Mouse (Mus musculus) midbrain, embryonic 14.5 days (tissue): ENCODE data around the gene Apoa2. TPM values are rescaled to one million over a fixed set of nuclear protein-coding genes. Genes with fewer than 3 reads are reported as not detected.
A peak's percentile ranks its signal among the peaks of the same experiment; 100 is the strongest.

Source experiments
- ATAC-seq: fragments of 200-750 bp; cut with Nextera tagmentation; 2 replicates; pipeline ENCODE4 v1.8.0; 2017; ENCODE audit warnings: moderate number of reproducible peaks, moderate library complexity; ENCODE audit not compliant: low FRiP score, low TSS enrichment
- DNase-seq: peaks from one replicate; pipeline ENCODE4 v3.0.0-alpha.2; 2015
- H3K27ac ChIP-seq: fragments of 300-500 bp; sonication (generic); replicated peaks from 2 replicates; pipeline ENCODE4 v1.5.1; 2014; ENCODE audit warnings: mild to moderate bottlenecking, low read depth, low read length, moderate library complexity
- H3K27me3 ChIP-seq: fragments of 300-500 bp; sonication (generic); 2 replicates; pipeline ENCODE4 v1.6.1; 2014; ENCODE audit warnings: low read length, control low read depth, mixed read lengths; ENCODE audit not compliant: control insufficient read depth, insufficient read depth
- H3K36me3 ChIP-seq: fragments of 300-500 bp; sonication (generic); 2 replicates; pipeline ENCODE4 v1.6.1; 2014; ENCODE audit warnings: low read length, control low read depth; ENCODE audit not compliant: control insufficient read depth, insufficient read depth
- H3K4me1 ChIP-seq: fragments of 300-500 bp; sonication (generic); 2 replicates; pipeline ENCODE4 v1.6.1; 2014; ENCODE audit warnings: mild to moderate bottlenecking, antibody characterized with exemption, low read length, control low read depth; ENCODE audit not compliant: control insufficient read depth, insufficient read depth
- H3K4me2 ChIP-seq: fragments of 300-500 bp; sonication (generic); 2 replicates; pipeline ENCODE4 v1.6.1; 2014; ENCODE audit warnings: mild to moderate bottlenecking, low read length, moderate library complexity
- H3K4me3 ChIP-seq: fragments of 300-500 bp; sonication (generic); replicated peaks from 2 replicates; pipeline ENCODE4 v1.5.1; 2014; ENCODE audit warnings: low read depth, low read length
- H3K9ac ChIP-seq: fragments of 300-500 bp; sonication (generic); replicated peaks from 2 replicates; pipeline ENCODE4 v1.6.1; 2014; ENCODE audit warnings: mild to moderate bottlenecking, low read length, moderate library complexity
- H3K9me3 ChIP-seq: fragments of 300-500 bp; sonication (generic); 2 replicates; pipeline ENCODE4 v1.6.1; 2016; ENCODE audit warnings: low read length, control low read depth, mixed read lengths; ENCODE audit not compliant: control insufficient read depth
- WGBS: fragments of 180-500 bp; shearing (Covaris S2); extraction: QIAGEN DNeasy Blood & Tissue Kit; methylation state at CpG from one replicate; pipeline ENCODE4 v1.1.7; 2014; 5-methylcytosine and 5-hydroxymethylcytosine counted together
- polyA plus RNA-seq: library from polyadenylated mRNA; unstranded; fragments of >200 nt; fragmentation: Nextera tagmentation; extraction: Ambion mirVana; gene quantifications from 2 replicates; pipeline ENCODE4 v1.2.1, GENCODE M21; 2014

The Apoa2 gene
- polyA plus RNA-seq, 1 experiment from 2014 or later = 4.1 TPM

- 4% methylated on average over 36 of the region's 36 CpGs for WGBS
- Histone ChIP-seq H3K27ac (peak within 1 kb of the TSS; percentile 53), H3K4me2 (peak within 1 kb of the TSS; percentile 83), H3K27me3 (no peaks in the 10 kb centered on the region), H3K4me1 (peaks cover 14% of the 10 kb centered on the region), H3K4me3 (peak within 1 kb of the TSS; percentile 68), H3K9me3 (no peaks in the 10 kb centered on the region), H3K36me3 (peaks cover 30% of the 10 kb centered on the region), H3K9ac (peak within 1 kb of the TSS; percentile 74)
- ATAC-seq (peak; percentile 95), DNase-seq (peak; percentile 96)
Measured at GRCm38 (mm10) chr1:171269848-171270572, 45.2 kb downstream of the Apoa2 start, which contains the start of gene B4galt3. TSS of gene B4galt3 (plus strand) at chr1:171270328.

GRCm38 (mm10) chr1:171270573-171270900, 45.7 kb downstream of the Apoa2 start:
- Histone ChIP-seq H3K36me3 (peaks cover 35% of the 10 kb centered on the region), H3K4me2 (peak overlapping the region; percentile 83), H3K9ac (peak overlapping the region; percentile 74), H3K9me3 (no peaks in the 10 kb centered on the region), H3K27ac (peak overlapping the region; percentile 53; the same call in 1 of the 2 replicates), H3K4me1 (peaks cover 14% of the 10 kb centered on the region), H3K4me3 (peak overlapping the region; percentile 68), H3K27me3 (no peaks in the 10 kb centered on the region)
- DNase-seq = no peak
- ATAC-seq = peak; percentile 78
- under 1% methylated on average over 19 of the region's 19 CpGs for WGBS

- H3K27ac ChIP-seq = no peak overlapping the region
- peak overlapping the region; percentile 68 for H3K4me3 ChIP-seq
- no peak for ATAC-seq
- H3K27me3 ChIP-seq = no peaks in the 10 kb centered on the region
- WGBS = 63% methylated on average over 9 of the region's 9 CpGs
- peak overlapping the region; percentile 83 for H3K4me2 ChIP-seq
- peaks cover 14% of the 10 kb centered on the region for H3K4me1 ChIP-seq
- H3K36me3 ChIP-seq = peaks cover 42% of the 10 kb centered on the region
- peak overlapping the region; percentile 74; the same call in 1 of the 2 replicates for H3K9ac ChIP-seq
- DNase-seq = no peak
- no peaks in the 10 kb centered on the region for H3K9me3 ChIP-seq
Measured at GRCm38 (mm10) chr1:171271196-171271595, 46.3 kb downstream of the Apoa2 start.

DNA sequence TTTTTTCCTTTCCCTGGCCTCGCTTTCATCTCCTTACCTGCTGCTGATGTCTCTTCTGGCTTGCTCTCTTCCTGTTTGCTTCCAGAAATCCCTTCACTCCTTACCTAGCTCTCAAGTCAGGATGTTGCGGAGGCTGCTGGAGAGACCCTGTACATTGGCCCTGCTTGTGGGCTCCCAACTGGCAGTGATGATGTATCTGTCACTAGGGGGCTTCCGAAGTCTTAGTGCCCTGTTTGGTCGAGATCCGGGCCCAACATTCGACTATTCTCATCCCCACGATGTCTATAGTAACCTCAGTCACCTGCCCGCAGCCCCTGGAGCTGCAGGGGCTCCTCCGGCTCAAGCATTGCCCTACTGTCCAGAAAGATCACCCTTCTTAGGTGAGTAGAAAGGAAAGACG, 46.8 kb downstream of the Apoa2 start:
- peaks cover 46% of the 10 kb centered on the region for H3K36me3 ChIP-seq
- WGBS = 76% methylated on average over 10 of the region's 10 CpGs
- no peak for ATAC-seq
- H3K27ac ChIP-seq = no peak overlapping the region
- H3K9ac ChIP-seq = peak overlapping the region; percentile 6; the same call in 1 of the 2 replicates
- H3K4me3 ChIP-seq = no peak overlapping the region
- H3K27me3 ChIP-seq = no peaks in the 10 kb centered on the region
- H3K4me1 ChIP-seq = peaks cover 14% of the 10 kb centered on the region
- no peaks in the 10 kb centered on the region for H3K9me3 ChIP-seq
- H3K4me2 ChIP-seq = peak overlapping the region; percentile 83; the same call in 1 of the 2 replicates
- no peak for DNase-seq

DNA sequence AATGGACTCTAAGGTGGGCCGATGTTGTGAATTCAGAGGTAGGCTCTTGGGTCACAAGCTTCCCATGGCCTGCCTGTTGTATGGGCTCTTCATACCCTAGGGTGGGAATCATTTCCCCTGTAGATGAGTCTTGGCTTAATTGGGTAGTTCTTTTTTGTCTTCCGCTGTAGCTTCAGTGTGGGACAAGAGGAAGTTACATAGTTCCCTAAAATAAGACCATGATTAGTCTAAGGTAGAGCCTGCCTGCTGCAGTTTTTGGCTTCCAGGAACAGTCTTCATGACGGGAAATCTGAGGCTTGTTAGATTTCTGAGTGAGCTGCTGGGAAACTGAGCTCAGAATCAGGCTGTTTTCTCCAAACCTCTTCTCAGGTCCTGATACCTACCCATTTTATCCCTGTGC, 47.2 kb downstream of the Apoa2 start:
- H3K9me3 ChIP-seq = no peaks in the 10 kb centered on the region
- 90% methylated on average over 3 of the region's 3 CpGs for WGBS
- DNase-seq (no peak), ATAC-seq (no peak)
- H3K4me3 ChIP-seq = no peak overlapping the region
- no peak overlapping the region; the same call in 1 of the 2 replicates for H3K9ac ChIP-seq
- H3K4me2 ChIP-seq = no peak overlapping the region; the same call in 1 of the 2 replicates
- no peaks in the 10 kb centered on the region for H3K27me3 ChIP-seq
- no peak overlapping the region for H3K27ac ChIP-seq
- H3K36me3 ChIP-seq = peaks cover 51% of the 10 kb centered on the region
- peaks cover 14% of the 10 kb centered on the region for H3K4me1 ChIP-seq

DNA sequence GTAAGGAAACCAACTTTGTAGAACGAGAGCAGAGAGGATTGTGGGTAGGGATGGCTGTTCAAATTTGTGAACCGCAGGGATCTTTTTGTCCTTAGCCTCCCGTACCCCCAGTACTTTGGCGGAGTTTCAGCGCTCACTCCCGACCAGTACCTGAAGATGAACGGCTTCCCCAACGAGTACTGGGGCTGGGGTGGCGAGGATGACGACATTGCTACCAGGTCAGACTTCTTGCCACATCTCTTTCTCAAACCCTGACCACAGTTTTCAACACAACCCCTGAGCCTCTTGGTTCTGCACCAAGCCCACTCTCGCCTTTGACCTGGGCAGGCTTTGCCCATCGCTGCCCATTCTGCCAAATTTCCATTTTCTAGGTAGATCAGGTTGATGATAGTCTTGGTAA, 49.3 kb downstream of the Apoa2 start:
- ATAC-seq = no peak
- H3K4me2 ChIP-seq = no peak overlapping the region
- 91% methylated on average over 12 of the region's 12 CpGs for WGBS
- peaks cover 70% of the 10 kb centered on the region for H3K36me3 ChIP-seq
- H3K9me3 ChIP-seq = no peaks in the 10 kb centered on the region
- H3K4me1 ChIP-seq = peaks cover 14% of the 10 kb centered on the region
- no peaks in the 10 kb centered on the region for H3K27me3 ChIP-seq
- H3K9ac ChIP-seq = no peak overlapping the region
- DNase-seq = no peak
- H3K27ac ChIP-seq = no peak overlapping the region
- no peak overlapping the region for H3K4me3 ChIP-seq

GRCm38 (mm10) chr1:171275144-171275734, 50.4 kb downstream of the Apoa2 start:
- Histone ChIP-seq H3K4me3 (no peak overlapping the region), H3K4me2 (no peak overlapping the region), H3K36me3 (peaks cover 70% of the 10 kb centered on the region), H3K4me1 (peaks cover 14% of the 10 kb centered on the region), H3K27ac (no peak overlapping the region), H3K9me3 (no peaks in the 10 kb centered on the region), H3K27me3 (no peaks in the 10 kb centered on the region), H3K9ac (no peak overlapping the region)
- WGBS = 80% methylated on average over 11 of the region's 11 CpGs
- ATAC-seq (no peak), DNase-seq (no peak)
